Mouse (Mus musculus): ENCODE data around the gene Cmas. TPM values are rescaled to one million over a fixed set of nuclear protein-coding genes. Genes with fewer than 3 reads are reported as not detected.

Cmas gene
- polyA plus RNA-seq, 1 experiment from 2014 or later, result 178 TPM

DNA sequence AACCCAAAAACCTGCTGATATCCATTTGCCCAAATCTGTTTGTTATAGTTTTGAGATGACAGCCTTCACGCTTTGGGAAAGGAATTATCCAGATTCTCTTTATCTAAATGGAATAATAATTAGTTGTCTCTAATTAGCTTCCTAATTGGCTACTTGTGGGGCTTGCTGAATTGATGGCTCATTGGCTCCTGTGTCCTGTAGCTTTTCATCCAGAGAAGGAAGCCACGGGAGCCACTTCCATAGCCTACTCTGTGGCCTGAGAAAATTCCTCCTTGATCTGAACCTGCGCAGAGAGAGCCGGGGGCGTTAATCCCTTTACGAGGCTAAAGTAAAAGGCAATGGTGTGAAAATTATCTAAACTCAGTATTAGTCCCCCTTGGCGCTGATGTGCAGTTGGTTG lies 24.8 kb downstream of the Cmas start:
- no peaks in the 10 kb centered on the region for H3K27me3 ChIP-seq
- ATAC-seq (ENCODE audit: low FRiP score), result no peak
- peaks cover 16% of the 10 kb centered on the region for H3K4me1 ChIP-seq (replicated peaks)
- H3K9me3 ChIP-seq, result no peaks in the 10 kb centered on the region
- 0 out of 2 replicates have a peak, but pooled peaks cover under 1% of the 10 kb centered on the region for H3K36me3 ChIP-seq
- no peak overlapping the region for H3K27ac ChIP-seq
- whole genome bisulfite sequencing, result 70% methylated on average over 7 of the region's 7 CpGs
- no peak overlapping the region for H3K4me2 ChIP-seq
- no peak overlapping the region for H3K9ac ChIP-seq
- no peak overlapping the region for H3K4me3 ChIP-seq

DNA sequence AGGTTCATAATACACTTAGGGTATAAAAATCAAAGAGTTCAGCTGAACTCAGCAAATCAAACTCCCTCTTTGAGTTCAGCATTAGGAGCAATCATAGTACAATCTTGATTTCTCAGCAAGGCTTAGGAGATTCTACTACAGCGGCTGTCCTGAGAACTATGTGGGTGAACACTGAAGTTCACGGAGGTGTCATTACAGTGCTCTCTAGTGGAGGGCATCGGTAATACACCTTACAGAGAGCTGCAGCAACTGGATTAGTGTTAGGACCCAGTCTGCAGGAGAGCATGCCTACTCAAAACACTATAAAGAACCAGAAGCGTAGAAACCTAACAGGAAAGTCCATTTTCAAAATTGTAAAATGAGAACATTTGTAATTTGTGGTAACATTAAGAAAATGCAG lies 28.9 kb downstream of the Cmas start:
- H3K27ac ChIP-seq, result no peak overlapping the region
- H3K27me3 ChIP-seq, result no peaks in the 10 kb centered on the region
- H3K36me3 ChIP-seq, result no peaks in the 10 kb centered on the region
- 39% methylated on average over 4 of the region's 4 CpGs for WGBS
- H3K9ac ChIP-seq, result no peak overlapping the region
- H3K4me2 ChIP-seq, result no peak overlapping the region
- H3K9me3 ChIP-seq, result no peaks in the 10 kb centered on the region
- no peak overlapping the region for H3K4me3 ChIP-seq
- ATAC-seq (ENCODE audit: low FRiP score), result no peak
- peaks cover 13% of the 10 kb centered on the region for H3K4me1 ChIP-seq (replicated peaks)

DNA sequence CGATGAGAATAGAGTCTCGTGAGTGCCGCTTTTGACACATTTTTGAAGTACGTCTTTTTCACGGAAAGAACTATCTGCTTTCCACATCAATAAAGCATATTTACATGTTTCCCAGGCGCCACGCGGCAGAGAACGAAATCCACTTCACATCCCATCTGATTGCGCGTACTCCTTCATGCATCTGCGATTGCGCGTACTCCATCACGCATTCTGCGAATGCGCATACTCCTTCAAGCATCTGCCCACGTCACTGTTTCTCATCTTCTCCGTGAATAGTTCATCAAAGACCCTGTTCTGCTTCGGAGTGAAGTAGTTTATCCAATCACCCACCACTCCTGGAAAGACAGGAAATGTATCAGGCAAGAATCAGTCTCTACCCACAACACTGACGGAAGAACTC lies 29.6 kb downstream of the Cmas start:
- H3K36me3 ChIP-seq, result no peaks in the 10 kb centered on the region
- no peak for ATAC-seq (ENCODE audit: low FRiP score)
- no peak overlapping the region for H3K27ac ChIP-seq
- H3K4me1 ChIP-seq (replicated peaks), result peaks cover 11% of the 10 kb centered on the region; the same call in 1 of the 2 replicates
- no peak overlapping the region for H3K9ac ChIP-seq
- H3K4me3 ChIP-seq, result no peak overlapping the region
- H3K27me3 ChIP-seq, result no peaks in the 10 kb centered on the region
- no peak overlapping the region for H3K4me2 ChIP-seq
- H3K9me3 ChIP-seq, result no peaks in the 10 kb centered on the region
- 86% methylated on average over 21 of the region's 21 CpGs for WGBS

DNA sequence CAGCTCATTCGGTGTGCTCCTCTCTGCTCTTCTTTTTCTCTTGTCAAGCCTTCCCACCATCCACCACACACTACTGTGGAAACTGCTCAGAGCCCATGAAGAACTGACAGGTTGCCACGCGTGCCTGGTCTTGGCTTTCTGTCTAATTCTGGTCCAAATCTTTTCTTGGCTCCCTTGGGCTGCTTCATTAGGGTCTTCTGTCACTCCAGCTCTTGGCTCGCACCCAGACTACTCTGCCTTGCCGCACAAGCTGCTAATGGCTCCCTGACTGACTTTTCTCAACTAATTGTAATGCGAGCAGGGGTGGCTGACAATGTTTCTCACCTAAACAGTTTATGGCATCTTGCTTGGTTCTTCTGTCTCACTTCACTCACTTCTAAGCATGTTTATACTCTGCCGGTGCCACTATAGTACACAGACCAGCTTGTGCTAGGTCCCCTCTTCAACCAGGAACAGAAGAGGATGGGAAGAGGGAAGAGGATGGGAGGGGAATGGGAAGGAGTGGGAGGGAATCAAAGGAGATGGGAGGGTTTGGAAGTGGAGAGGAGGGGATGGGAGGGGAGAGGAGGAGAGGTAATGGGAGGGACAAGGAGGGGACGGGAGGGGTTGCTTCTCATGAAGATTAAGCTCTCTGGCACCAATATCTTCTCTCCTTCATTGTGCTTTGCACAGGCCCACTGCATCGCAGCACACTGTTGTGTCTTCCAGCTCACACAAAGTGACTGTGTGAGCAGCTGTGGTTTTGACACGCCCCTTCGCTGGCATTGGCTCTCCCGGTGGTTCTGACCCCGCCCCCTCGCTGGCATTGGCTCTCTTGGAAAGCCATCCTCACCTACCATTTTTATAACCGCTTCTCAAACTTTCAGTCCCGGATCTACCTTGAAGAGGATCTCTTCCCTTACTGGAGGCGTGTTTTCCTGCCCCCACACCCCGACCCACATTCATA lies 31.8 kb downstream of the Cmas start:
- WGBS, result 57% methylated on average over 18 of the region's 18 CpGs
- no peak overlapping the region for H3K4me3 ChIP-seq
- ATAC-seq (ENCODE audit: low FRiP score), result peak; percentile 40; the same call in 1 of the 2 replicates

DNA sequence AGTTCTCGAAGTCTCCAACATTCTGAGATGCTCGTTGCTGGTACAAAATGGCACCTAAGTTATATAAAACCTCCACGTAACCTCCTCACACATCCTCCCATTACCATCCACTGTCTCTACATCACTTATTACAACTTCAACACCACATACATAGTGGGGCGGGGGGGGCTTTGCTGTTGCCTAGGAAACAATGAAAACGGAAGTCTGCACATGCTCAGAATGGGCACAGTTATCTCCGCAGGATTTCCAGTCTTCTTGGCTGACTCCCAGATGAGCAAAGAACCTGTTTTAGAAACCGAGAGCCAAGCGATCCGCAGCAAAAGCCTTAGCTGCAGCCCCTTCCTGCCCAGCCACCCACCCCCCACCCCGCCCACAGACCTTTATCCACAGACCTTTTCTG lies 33.2 kb downstream of the Cmas start:
- peaks cover 27% of the 10 kb centered on the region for H3K4me1 ChIP-seq (replicated peaks)
- no peak overlapping the region for H3K4me3 ChIP-seq
- 81% methylated on average over 10 of the region's 10 CpGs for WGBS
- no peaks in the 10 kb centered on the region for H3K36me3 ChIP-seq
- 0 out of 2 replicates have a peak, but pooled peaks cover 2% of the 10 kb centered on the region for H3K27me3 ChIP-seq
- H3K9ac ChIP-seq, result no peak overlapping the region
- ATAC-seq (ENCODE audit: low FRiP score), result no peak
- no peaks in the 10 kb centered on the region for H3K9me3 ChIP-seq
- no peak overlapping the region for H3K27ac ChIP-seq
- no peak overlapping the region for H3K4me2 ChIP-seq

More for the DNA sequence above, 31.8 kb downstream of the Cmas start:
- Histone ChIP-seq H3K9me3 (no peaks in the 10 kb centered on the region), H3K4me2 (0 out of 2 replicates have a peak overlapping the region, but pooled peaks have one; percentile 21), H3K9ac (no peak overlapping the region), H3K36me3 (no peaks in the 10 kb centered on the region), H3K27me3 (0 out of 2 replicates have a peak, but pooled peaks cover 2% of the 10 kb centered on the region), H3K4me1 (replicated peaks) (peaks cover 22% of the 10 kb centered on the region), H3K27ac (no peak overlapping the region)

DNA sequence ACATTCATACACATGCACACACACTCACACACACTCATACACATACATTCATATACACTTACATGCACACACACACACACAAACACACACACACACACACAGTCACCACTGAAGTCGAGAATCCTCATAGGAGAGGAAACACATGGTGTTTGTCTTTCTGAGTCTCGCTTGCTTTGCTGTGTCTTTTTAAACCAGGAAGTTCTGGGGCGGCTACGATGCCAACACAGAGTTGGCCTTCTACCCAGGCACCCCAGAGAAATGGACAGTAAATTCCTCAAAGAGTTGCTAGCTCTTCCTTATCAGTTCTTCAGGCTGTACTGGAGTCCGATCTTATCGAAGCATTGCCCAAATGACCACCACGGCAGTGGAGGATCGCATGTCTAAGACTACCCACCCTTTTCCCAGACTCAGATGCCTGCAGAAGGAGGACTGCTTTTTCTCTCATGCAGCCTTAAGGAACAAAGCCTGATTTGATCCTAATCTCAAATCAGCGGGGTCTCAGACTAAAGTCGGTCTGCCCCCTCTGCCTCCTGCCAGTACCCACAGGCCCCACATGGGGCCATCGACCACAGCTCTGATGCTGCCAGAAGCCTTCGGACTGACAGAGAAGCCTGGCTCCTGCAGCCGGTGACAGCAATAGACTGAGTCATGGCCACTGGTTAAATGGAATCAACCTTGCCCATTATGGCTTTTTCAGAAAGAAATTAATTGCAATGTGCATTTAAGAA lies 35.9 kb downstream of the Cmas start:
- Histone ChIP-seq H3K4me2 (no peak overlapping the region), H3K27ac (0 out of 2 replicates have a peak overlapping the region, but pooled peaks have one; percentile 14), H3K9me3 (no peaks in the 10 kb centered on the region), H3K4me3 (no peak overlapping the region), H3K4me1 (replicated peaks) (peaks cover 27% of the 10 kb centered on the region), H3K9ac (0 out of 2 replicates have a peak overlapping the region, but pooled peaks have one; percentile 19), H3K36me3 (no peaks in the 10 kb centered on the region), H3K27me3 (0 out of 2 replicates have a peak, but pooled peaks cover 2% of the 10 kb centered on the region)
- ATAC-seq (ENCODE audit: low FRiP score), result 0 out of 2 replicates have a peak, but pooled peaks have one; percentile 46
- WGBS, result 44% methylated on average over 13 of the region's 13 CpGs

DNA sequence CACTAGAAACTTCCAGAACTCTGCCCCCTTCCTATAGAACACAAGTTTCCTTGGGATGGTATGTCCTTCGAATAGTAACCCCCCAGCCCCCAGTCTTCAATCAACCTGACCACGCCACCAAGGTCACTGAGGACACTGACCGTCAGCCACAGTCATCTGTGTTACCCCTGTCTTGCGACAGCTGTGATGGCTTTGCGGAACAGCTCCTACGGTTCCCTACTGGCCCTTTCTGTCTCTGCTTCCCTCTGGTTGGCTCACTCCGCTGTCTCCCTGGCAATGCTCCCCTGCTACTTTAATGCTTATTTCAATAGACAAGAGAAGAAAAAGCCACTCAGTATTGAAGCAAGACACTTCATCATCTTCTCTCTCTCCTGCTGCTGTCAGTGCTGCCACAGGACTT lies 37.0 kb downstream of the Cmas start:
- WGBS, result 18% methylated on average over 7 of the region's 7 CpGs
- Histone ChIP-seq H3K4me2 (no peak overlapping the region), H3K36me3 (no peaks in the 10 kb centered on the region)

DNA sequence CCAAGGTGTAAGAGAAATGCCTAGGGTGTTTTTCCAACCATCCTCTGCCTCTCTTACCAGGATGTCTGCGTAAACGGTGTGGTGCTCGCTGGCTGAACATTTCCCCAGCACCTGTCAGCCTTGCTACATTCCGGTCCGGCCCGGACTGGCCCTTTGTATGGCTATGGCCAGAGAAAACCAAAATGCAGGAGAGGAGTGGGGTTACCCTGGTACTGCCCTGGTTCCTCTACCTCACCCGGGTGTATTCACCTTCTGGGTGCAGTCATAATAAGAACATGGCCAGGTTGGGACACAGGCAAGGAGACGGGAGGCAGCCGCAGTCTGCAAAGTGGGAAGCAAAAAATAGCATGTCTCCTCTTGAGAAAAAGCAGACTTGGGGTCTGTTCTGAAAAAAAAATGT lies 38.6 kb downstream of the Cmas start:
- 0 out of 2 replicates have a peak, but pooled peaks cover 2% of the 10 kb centered on the region for H3K27me3 ChIP-seq
- no peak overlapping the region for H3K27ac ChIP-seq
- no peaks in the 10 kb centered on the region for H3K9me3 ChIP-seq
- no peak overlapping the region for H3K9ac ChIP-seq
- WGBS, result 89% methylated on average over 9 of the region's 9 CpGs
- H3K4me2 ChIP-seq, result no peak overlapping the region
- no peak overlapping the region for H3K4me3 ChIP-seq
- peaks cover 18% of the 10 kb centered on the region for H3K4me1 ChIP-seq (replicated peaks)
- H3K36me3 ChIP-seq, result no peaks in the 10 kb centered on the region
- no peak for ATAC-seq (ENCODE audit: low FRiP score)

More for the DNA sequence above, 37.0 kb downstream of the Cmas start:
- Histone ChIP-seq H3K9ac (no peak overlapping the region), H3K9me3 (no peaks in the 10 kb centered on the region), H3K27ac (peak overlapping the region; percentile 55; the same call in 1 of the 2 replicates), H3K4me1 (replicated peaks) (peaks cover 22% of the 10 kb centered on the region), H3K27me3 (0 out of 2 replicates have a peak, but pooled peaks cover 2% of the 10 kb centered on the region), H3K4me3 (no peak overlapping the region)
- peak; percentile 53; the same call in 1 of the 2 replicates for ATAC-seq (ENCODE audit: low FRiP score)

DNA sequence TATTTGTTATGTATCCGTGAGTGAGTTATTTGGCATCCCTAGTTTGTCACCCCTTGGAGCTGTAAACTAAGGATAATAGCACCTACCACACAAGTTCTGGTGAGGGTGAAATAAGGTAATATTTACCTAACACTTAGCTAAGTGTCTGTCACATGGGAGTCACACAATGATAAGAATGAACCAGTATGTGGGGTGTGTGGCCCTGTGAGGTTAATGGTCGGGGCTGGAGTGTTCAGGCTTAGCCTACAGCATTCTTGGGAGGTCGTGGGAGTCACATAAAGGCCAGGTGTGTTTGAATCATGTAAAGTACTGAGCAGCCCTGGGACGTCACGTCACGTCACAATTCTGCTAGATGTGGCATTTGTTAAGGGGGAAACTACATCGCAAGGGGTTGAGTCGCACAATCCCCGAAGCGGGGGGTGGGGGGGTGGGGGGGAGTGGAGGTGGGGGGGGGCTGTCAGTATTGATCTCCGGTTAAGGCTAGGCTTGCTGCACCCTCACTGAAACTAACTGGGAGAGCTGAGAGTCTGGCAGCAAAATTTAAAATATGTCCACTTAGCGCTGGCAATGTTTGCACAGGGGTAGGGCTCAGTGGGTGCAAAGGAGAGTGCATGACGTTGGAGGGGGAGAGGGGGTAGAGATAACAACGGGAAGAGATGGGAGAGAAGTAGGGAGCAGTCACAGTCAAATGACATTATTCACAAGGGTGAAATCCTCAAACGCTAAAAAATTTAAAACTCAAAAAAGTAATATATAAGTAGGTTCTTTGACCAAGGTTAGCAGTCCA lies 39.4 kb downstream of the Cmas start:
- Histone ChIP-seq H3K9ac (no peak overlapping the region), H3K4me2 (no peak overlapping the region), H3K36me3 (no peaks in the 10 kb centered on the region), H3K9me3 (no peaks in the 10 kb centered on the region), H3K27me3 (0 out of 2 replicates have a peak, but pooled peaks cover 2% of the 10 kb centered on the region), H3K4me3 (no peak overlapping the region), H3K27ac (no peak overlapping the region), H3K4me1 (replicated peaks) (peaks cover 18% of the 10 kb centered on the region)
- WGBS, result 76% methylated on average over 15 of the region's 15 CpGs
- no peak for ATAC-seq (ENCODE audit: low FRiP score)

DNA sequence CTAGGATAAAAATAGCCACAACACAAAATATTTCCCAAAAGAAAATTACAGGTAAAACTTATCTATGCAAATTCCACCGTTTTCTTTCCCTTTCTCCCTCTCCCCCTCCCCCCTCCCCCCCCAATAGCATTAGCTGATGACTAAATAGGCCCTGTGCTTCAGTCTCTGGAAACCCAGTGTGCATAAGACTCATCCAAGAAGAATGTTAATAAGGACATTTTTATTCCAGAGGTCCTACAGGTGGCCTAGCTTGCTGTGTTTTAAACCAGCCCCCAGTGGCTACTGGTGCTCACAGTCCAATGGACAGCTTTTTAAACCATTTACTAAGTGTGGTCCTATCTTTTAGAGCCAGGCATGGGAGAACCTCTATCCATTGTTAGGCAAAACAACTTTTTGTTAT lies 41.5 kb downstream of the Cmas start:
- Histone ChIP-seq H3K4me1 (replicated peaks) (peaks cover 12% of the 10 kb centered on the region), H3K27me3 (no peaks in the 10 kb centered on the region), H3K4me2 (no peak overlapping the region), H3K36me3 (no peaks in the 10 kb centered on the region), H3K4me3 (no peak overlapping the region), H3K9ac (no peak overlapping the region), H3K27ac (no peak overlapping the region), H3K9me3 (no peaks in the 10 kb centered on the region)
- WGBS, result 81% methylated on average over 1 of the region's 1 CpGs
- ATAC-seq (ENCODE audit: low FRiP score), result no peak

DNA sequence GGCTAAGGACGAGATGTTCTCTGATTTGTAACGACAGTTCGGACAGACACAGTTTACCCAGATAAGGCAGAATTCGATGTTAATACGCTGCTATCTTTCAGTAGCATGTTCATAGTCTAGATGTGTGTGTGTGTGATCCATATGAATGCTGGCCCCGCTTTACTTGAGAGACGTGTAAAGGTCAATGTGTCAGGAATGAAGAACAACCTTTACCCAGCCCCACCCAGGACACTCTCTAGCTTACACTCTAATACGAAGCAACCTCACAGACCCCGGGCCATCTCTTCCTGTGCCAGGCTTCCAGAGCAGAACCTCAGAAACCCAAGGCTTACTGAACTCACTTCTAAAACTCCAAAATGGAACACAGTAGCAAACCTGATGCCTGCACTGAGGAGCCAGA lies 42.4 kb downstream of the Cmas start:
- peaks cover 3% of the 10 kb centered on the region for H3K4me1 ChIP-seq (replicated peaks)
- no peaks in the 10 kb centered on the region for H3K27me3 ChIP-seq
- H3K27ac ChIP-seq, result no peak overlapping the region
- whole genome bisulfite sequencing, result 63% methylated on average over 9 of the region's 9 CpGs
- no peaks in the 10 kb centered on the region for H3K36me3 ChIP-seq
- no peak for ATAC-seq (ENCODE audit: low FRiP score)
- H3K9ac ChIP-seq, result no peak overlapping the region
- no peaks in the 10 kb centered on the region for H3K9me3 ChIP-seq
- no peak overlapping the region for H3K4me3 ChIP-seq
- no peak overlapping the region for H3K4me2 ChIP-seq

All from hindbrain, embryonic 13.5 days (tissue).